Mouse (Mus musculus): ENCODE results near the gene Tfap2b. TPM values are rescaled to one million over a fixed set of nuclear protein-coding genes. Genes with fewer than 3 reads are reported as not detected.

The Tfap2b gene
- total and polyA plus RNA-seq, 3 experiments: not detected

- no peaks in the 10 kb centered on the region for H3K79me2 ChIP-seq (ENCODE audit: control insufficient read depth, insufficient read depth, low read length, poor library complexity)
- no peaks in the 10 kb centered on the region for H3K36me3 ChIP-seq (ENCODE audit: control insufficient read depth in 1 of 2, insufficient read depth in 2 of 2, low read length in 2 of 2)
- H3K4me3 ChIP-seq (ENCODE audit: control insufficient read depth in 1 of 2, insufficient read depth in 1 of 2, low read depth in 2 of 2, low read length in 2 of 2): no peak overlapping the region
- no peaks in the 10 kb centered on the region for H3K27me3 ChIP-seq (ENCODE audit: control insufficient read depth in 1 of 2, insufficient read depth in 2 of 2, low read length in 2 of 2)
- no peaks in the 10 kb centered on the region for H3K9me3 ChIP-seq (replicated peaks; ENCODE audit: insufficient read depth, low read length)
- TF ChIP-seq ETS1 (IDR thresholded peaks at IDR 0.05; ENCODE audit: low read depth, low read length) (no peak), ZKSCAN1 (IDR thresholded peaks at IDR 0.05; ENCODE audit: low read depth, low read length) (no peak), POLR2AphosphoS2 (IDR thresholded peaks at IDR 0.05; ENCODE audit: low read length) (no peak), ZNF384 (IDR thresholded peaks at IDR 0.05; ENCODE audit: low read depth, low read length) (no peak), TBP (IDR thresholded peaks at IDR 0.05; ENCODE audit: low read depth, low read length) (no peak), ZMIZ1 (IDR thresholded peaks at IDR 0.05; ENCODE audit: low read depth, low read length) (no peak), ELF1 (IDR thresholded peaks at IDR 0.05; ENCODE audit: low read depth, low read length) (no peak), POLR2AphosphoS5 (IDR thresholded peaks at IDR 0.05; ENCODE audit: borderline replicate concordance, low read depth, low read length) (no peak), GABPA (IDR thresholded peaks at IDR 0.05; ENCODE audit: low read depth, low read length) (no peak), UBTF (IDR thresholded peaks at IDR 0.05; ENCODE audit: borderline replicate concordance, insufficient read depth, low read depth, low read length) (no peak), ZC3H11A (IDR thresholded peaks at IDR 0.05; ENCODE audit: low read depth, low read length) (no peak), HCFC1 (IDR thresholded peaks at IDR 0.05; ENCODE audit: low read depth, low read length) (no peak)
- no peaks in the 10 kb centered on the region for H3K4me1 ChIP-seq (ENCODE audit: control insufficient read depth in 1 of 2, insufficient read depth in 2 of 2, low read length in 2 of 2)
- no peak overlapping the region for H3K9ac ChIP-seq (ENCODE audit: control insufficient read depth, low read depth, low read length, poor library complexity, severe bottlenecking)
- H3K27ac ChIP-seq (ENCODE audit: control insufficient read depth, low read depth, low read length): no peak overlapping the region
- DNase-seq (ENCODE audit: low read depth, low spot score): no peak
Measured at GRCm38 (mm10) chr1:19236051-19236450, 27.3 kb downstream of the Tfap2b start.

- no peaks in the 10 kb centered on the region for H3K9me3 ChIP-seq (replicated peaks; ENCODE audit: insufficient read depth, low read length)
- H3K27ac ChIP-seq (ENCODE audit: control insufficient read depth, low read depth, low read length): no peak overlapping the region
- no peak overlapping the region for H3K4me3 ChIP-seq (ENCODE audit: control insufficient read depth in 1 of 2, insufficient read depth in 1 of 2, low read depth in 2 of 2, low read length in 2 of 2)
- H3K79me2 ChIP-seq (ENCODE audit: control insufficient read depth, insufficient read depth, low read length, poor library complexity): no peaks in the 10 kb centered on the region
- no peaks in the 10 kb centered on the region for H3K27me3 ChIP-seq (ENCODE audit: control insufficient read depth in 1 of 2, insufficient read depth in 2 of 2, low read length in 2 of 2)
- DNase-seq (ENCODE audit: low read depth, low spot score): no peak
- no peaks in the 10 kb centered on the region for H3K4me1 ChIP-seq (ENCODE audit: control insufficient read depth in 1 of 2, insufficient read depth in 2 of 2, low read length in 2 of 2)
- H3K9ac ChIP-seq (ENCODE audit: control insufficient read depth, low read depth, low read length, poor library complexity, severe bottlenecking): no peak overlapping the region
- H3K36me3 ChIP-seq (ENCODE audit: control insufficient read depth in 1 of 2, insufficient read depth in 2 of 2, low read length in 2 of 2): no peaks in the 10 kb centered on the region
- TF ChIP-seq KAT2A (conservative IDR thresholded peaks at IDR 0.05; ENCODE audit: low read depth, low read length): no peak
- no peak for TF ChIP-seq SIN3A (IDR thresholded peaks at IDR 0.05; ENCODE audit: low read length)
Measured at GRCm38 (mm10) chr1:19236591-19236990, 27.9 kb downstream of the Tfap2b start.

- Histone ChIP-seq H3K36me3 (ENCODE audit: control insufficient read depth in 1 of 2, insufficient read depth in 2 of 2, low read length in 2 of 2) (no peaks in the 10 kb centered on the region), H3K9me3 (replicated peaks; ENCODE audit: insufficient read depth, low read length) (no peaks in the 10 kb centered on the region), H3K9ac (ENCODE audit: control insufficient read depth, low read depth, low read length, poor library complexity, severe bottlenecking) (no peak overlapping the region), H3K4me3 (ENCODE audit: control insufficient read depth in 1 of 2, insufficient read depth in 1 of 2, low read depth in 2 of 2, low read length in 2 of 2) (no peak overlapping the region), H3K4me1 (ENCODE audit: control insufficient read depth in 1 of 2, insufficient read depth in 2 of 2, low read length in 2 of 2) (no peaks in the 10 kb centered on the region), H3K27me3 (ENCODE audit: control insufficient read depth in 1 of 2, insufficient read depth in 2 of 2, low read length in 2 of 2) (no peaks in the 10 kb centered on the region), H3K27ac (ENCODE audit: control insufficient read depth, low read depth, low read length) (no peak overlapping the region), H3K79me2 (ENCODE audit: control insufficient read depth, insufficient read depth, low read length, poor library complexity) (no peaks in the 10 kb centered on the region)
- no peak for DNase-seq (ENCODE audit: low read depth, low spot score)
- no peak for TF ChIP-seq E2F4 (IDR thresholded peaks at IDR 0.05; ENCODE audit: borderline replicate concordance, low read depth, low read length)
- no peak for TF ChIP-seq GATA1 (IDR thresholded peaks at IDR 0.05; ENCODE audit: low read depth, low read length)
- no peak for TF ChIP-seq POLR2AphosphoS2 (IDR thresholded peaks at IDR 0.05; ENCODE audit: low read length)
- no peak for TF ChIP-seq USF2 (IDR thresholded peaks at IDR 0.05; ENCODE audit: borderline replicate concordance in 1 of 2, insufficient read depth in 1 of 2, low read depth in 1 of 2, low read length in 2 of 2)
- TF ChIP-seq JUND (IDR thresholded peaks at IDR 0.05; ENCODE audit: low read depth, low read length): no peak
Measured at GRCm38 (mm10) chr1:19237061-19237460, 28.3 kb downstream of the Tfap2b start.

All from MEL (cell line).